Mouse (Mus musculus) G1E (cell line): ENCODE data around the gene Igfn1.

Experiments
- CTCF ChIP-seq: IDR thresholded peaks from 2 replicates; pipeline ENCODE4 v1.5.1; 2012; ENCODE audit warnings: low read depth, low read length, inconsistent platforms, mixed read lengths
- GATA1 ChIP-seq: IDR thresholded peaks from 2 replicates; pipeline ENCODE4 v1.6.1; 2012; ENCODE audit warnings: borderline replicate concordance, low read length, inconsistent platforms, mixed read lengths

- TF ChIP-seq CTCF (no peak), GATA1 (no peak)
These were observed 25.6 kb upstream of the Igfn1 start for GRCm38 (mm10) chr1:136031697-136032096.
